Mouse (Mus musculus) myocyte (in vitro differentiated cells): ENCODE data around the gene Eif4e1b. TPM values are rescaled to one million over a fixed set of nuclear protein-coding genes. Genes with fewer than 3 reads are reported as not detected.

Source experiments
- H3K27me3 ChIP-seq: one replicate; pipeline ENCODE4 v1.6.1; 2011; ENCODE audit not compliant: control insufficient read depth, insufficient read depth, insufficient read length
- H3K36me3 ChIP-seq: one replicate; pipeline ENCODE4 v1.6.1; 2011; ENCODE audit not compliant: control insufficient read depth, insufficient read depth
- H3K4me2 ChIP-seq: one replicate; pipeline ENCODE4 v1.6.1; 2011; ENCODE audit warnings: low read depth, control low read depth
- H3K4me3 ChIP-seq: one replicate; pipeline ENCODE4 v1.5.1; 2011; ENCODE audit warnings: mild to moderate bottlenecking, control low read depth, moderate library complexity
- H3K79me2 ChIP-seq: one replicate; pipeline ENCODE4 v1.6.1; 2011; ENCODE audit not compliant: control insufficient read depth, insufficient read depth
- H3ac ChIP-seq: one replicate; pipeline ENCODE4 v1.6.1; 2011; ENCODE audit not compliant: control insufficient read depth, insufficient read length
- CEBPB ChIP-seq: IDR thresholded peaks from 2 replicates; pipeline ENCODE4 v1.6.1; 2011; ENCODE audit warnings: mild to moderate bottlenecking, moderate library complexity; ENCODE audit not compliant: poor library complexity, insufficient read depth, severe bottlenecking
- E2F4 ChIP-seq: IDR thresholded peaks from one replicate; pipeline ENCODE4 v1.6.1; 2011; ENCODE audit warnings: mild to moderate bottlenecking, control low read depth, moderate library complexity; ENCODE audit not compliant: insufficient read depth
- MAX ChIP-seq: IDR thresholded peaks from one replicate; pipeline ENCODE4 v1.6.1; 2011; ENCODE audit warnings: low read depth, mild to moderate bottlenecking, control low read depth
- MYOD1 ChIP-seq, 3 experiments: IDR thresholded peaks; one replicate each; pipeline ENCODE4 v1.6.1; 2011; ENCODE audit warnings: control low read depth in 2 of 3, low read depth in 2 of 3, mild to moderate bottlenecking in 2 of 3, moderate library complexity in 1 of 3; ENCODE audit not compliant: insufficient read length in 2 of 3, control insufficient read depth in 1 of 3
- MYOG ChIP-seq, 3 experiments: IDR thresholded peaks; one replicate each; pipeline ENCODE4 v1.6.1; 2011; ENCODE audit warnings: control low read depth in 2 of 3, low read depth in 2 of 3, mild to moderate bottlenecking in 2 of 3; ENCODE audit not compliant: insufficient read length in 2 of 3, control insufficient read depth in 1 of 3, insufficient read depth in 1 of 3
- POLR2A ChIP-seq: IDR thresholded peaks from one replicate; pipeline ENCODE4 v1.6.1; 2011; ENCODE audit warnings: low read depth, mild to moderate bottlenecking, control low read depth, moderate library complexity; ENCODE audit not compliant: insufficient read length
- POLR2AphosphoS2 ChIP-seq: IDR thresholded peaks from one replicate; pipeline ENCODE4 v1.6.1; 2011; ENCODE audit warnings: low read depth, control low read depth; ENCODE audit not compliant: insufficient read length
- REST ChIP-seq: IDR thresholded peaks from one replicate; pipeline ENCODE4 v1.6.1; 2011; ENCODE audit warnings: mild to moderate bottlenecking, control low read depth, moderate library complexity; ENCODE audit not compliant: insufficient read depth, insufficient read length
- SRF ChIP-seq: IDR thresholded peaks from one replicate; pipeline ENCODE4 v1.6.1; 2011; ENCODE audit warnings: low read depth; ENCODE audit not compliant: control insufficient read depth, insufficient read length
- TCF12 ChIP-seq: IDR thresholded peaks from one replicate; pipeline ENCODE4 v1.6.1; 2011; ENCODE audit warnings: mild to moderate bottlenecking, control low read depth; ENCODE audit not compliant: poor library complexity, insufficient read depth, severe bottlenecking
- TCF3 ChIP-seq: IDR thresholded peaks from one replicate; pipeline ENCODE4 v1.6.1; 2011; ENCODE audit warnings: low read depth, control low read depth; ENCODE audit not compliant: insufficient read length
- USF1 ChIP-seq: IDR thresholded peaks from one replicate; pipeline ENCODE4 v1.6.1; 2011; ENCODE audit warnings: low read depth, mild to moderate bottlenecking, control low read depth, moderate library complexity
- polyA plus RNA-seq: library from polyadenylated mRNA; unstranded; fragments of >200 nt; fragmentation: generic; extraction: Trizol; gene quantifications from one replicate; pipeline ENCODE4 v1.2.1, GENCODE M21; 2012; ENCODE audit warnings: missing spikeins

Gene Eif4e1b
- polyA plus RNA-seq, 1 experiment: not detected

DNA sequence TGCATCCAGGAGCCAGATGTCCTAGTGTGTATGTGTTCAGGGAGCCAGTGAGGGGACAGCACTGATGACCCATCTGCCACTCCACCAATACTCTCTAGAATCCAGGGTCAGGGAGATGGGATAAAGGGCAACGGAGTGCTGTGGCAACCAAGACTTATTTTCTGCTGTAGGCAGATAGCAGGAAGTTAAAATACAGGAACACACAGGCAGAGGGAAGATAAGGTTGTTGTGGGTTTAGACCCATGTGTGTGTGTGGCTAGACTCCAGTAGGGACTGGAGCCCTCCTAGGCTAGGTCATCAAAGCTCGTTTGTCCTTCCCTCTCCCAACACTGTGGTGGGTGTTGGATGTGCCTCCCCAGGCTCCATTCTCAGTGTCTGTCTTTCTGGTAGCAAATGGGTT lies 38.1 kb downstream of the Eif4e1b start:
- H3ac ChIP-seq: no peak overlapping the region
- H3K4me3 ChIP-seq: no peak overlapping the region
- no peaks in the 10 kb centered on the region for H3K36me3 ChIP-seq
- TF ChIP-seq TCF12: no peak
- TF ChIP-seq REST: no peak
- TF ChIP-seq E2F4: no peak
- no peak for TF ChIP-seq CEBPB
- TF ChIP-seq MYOD1 (IDR thresholded peaks at IDR 0.05; ENCODE audit: control insufficient read depth in 1 of 3, insufficient read length in 2 of 3, low read depth in 2 of 3): no peak
- TF ChIP-seq POLR2A: no peak
- no peak for TF ChIP-seq POLR2AphosphoS2
- TF ChIP-seq MYOG (IDR thresholded peaks at IDR 0.05; ENCODE audit: control insufficient read depth in 1 of 3, insufficient read depth in 1 of 3, insufficient read length in 2 of 3, low read depth in 2 of 3): no peak
- TF ChIP-seq USF1: no peak
- TF ChIP-seq TCF3: no peak
- no peak for TF ChIP-seq SRF
- no peak for TF ChIP-seq MAX
- no peaks in the 10 kb centered on the region for H3K27me3 ChIP-seq
- H3K4me2 ChIP-seq: no peak overlapping the region
- H3K79me2 ChIP-seq: no peaks in the 10 kb centered on the region

- H3ac ChIP-seq: no peak overlapping the region
- no peaks in the 10 kb centered on the region for H3K79me2 ChIP-seq
- H3K4me3 ChIP-seq: no peak overlapping the region
- TF ChIP-seq POLR2A (no peak), MYOG (IDR thresholded peaks at IDR 0.05; ENCODE audit: control insufficient read depth in 1 of 3, insufficient read depth in 1 of 3, insufficient read length in 2 of 3, low read depth in 2 of 3) (no peak), SRF (no peak), MYOD1 (IDR thresholded peaks at IDR 0.05; ENCODE audit: control insufficient read depth in 1 of 3, insufficient read length in 2 of 3, low read depth in 2 of 3) (no peak), REST (no peak), E2F4 (no peak), USF1 (no peak), TCF3 (no peak), CEBPB (no peak)
- no peaks in the 10 kb centered on the region for H3K36me3 ChIP-seq
- H3K27me3 ChIP-seq: no peaks in the 10 kb centered on the region
- peak overlapping the region; percentile 32 for H3K4me2 ChIP-seq
These were observed 40.5 kb downstream of the Eif4e1b start for GRCm38 (mm10) chr13:54824111-54824931.

- no peaks in the 10 kb centered on the region for H3K36me3 ChIP-seq
- no peak overlapping the region for H3K4me3 ChIP-seq
- no peak overlapping the region for H3ac ChIP-seq
- no peak overlapping the region for H3K4me2 ChIP-seq
- no peaks in the 10 kb centered on the region for H3K27me3 ChIP-seq
- H3K79me2 ChIP-seq: no peaks in the 10 kb centered on the region
- TF ChIP-seq CEBPB (no peak), MYOG (IDR thresholded peaks at IDR 0.05; ENCODE audit: control insufficient read depth in 1 of 3, insufficient read depth in 1 of 3, insufficient read length in 2 of 3, low read depth in 2 of 3) (no peak), TCF3 (no peak), REST (no peak), POLR2AphosphoS2 (no peak), MAX (no peak), TCF12 (no peak), POLR2A (no peak), E2F4 (no peak), USF1 (no peak), SRF (no peak), MYOD1 (IDR thresholded peaks at IDR 0.05; ENCODE audit: control insufficient read depth in 1 of 3, insufficient read length in 2 of 3, low read depth in 2 of 3) (no peak)
These were observed 44.2 kb downstream of the Eif4e1b start for GRCm38 (mm10) chr13:54827992-54828391.

DNA sequence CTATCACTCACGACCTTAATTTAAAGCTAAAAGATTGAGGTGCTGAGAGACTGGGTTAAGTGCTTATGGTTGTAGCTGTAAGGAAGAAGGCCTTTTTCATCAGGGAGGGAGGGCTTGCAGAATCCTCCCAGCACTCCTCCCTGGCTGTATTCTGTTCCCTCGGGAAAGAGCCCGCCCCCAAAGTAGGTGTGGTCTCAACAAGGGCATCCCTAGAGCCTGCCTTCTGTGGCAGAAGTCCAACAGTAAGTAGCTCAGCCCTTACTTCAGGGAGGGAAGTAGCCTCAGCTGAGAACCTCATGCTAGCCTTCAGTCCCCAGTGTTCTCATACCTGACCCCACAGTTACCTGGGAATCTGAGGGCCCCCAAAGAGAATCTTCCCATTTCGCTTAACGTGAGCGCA lies 44.7 kb downstream of the Eif4e1b start:
- no peak overlapping the region for H3K4me2 ChIP-seq
- H3K4me3 ChIP-seq: no peak overlapping the region
- H3K79me2 ChIP-seq: no peaks in the 10 kb centered on the region
- no peak overlapping the region for H3ac ChIP-seq
- no peaks in the 10 kb centered on the region for H3K27me3 ChIP-seq
- no peaks in the 10 kb centered on the region for H3K36me3 ChIP-seq
- TF ChIP-seq REST (no peak), TCF12 (no peak), CEBPB (no peak), USF1 (no peak), TCF3 (no peak), POLR2A (no peak), MYOD1 (IDR thresholded peaks at IDR 0.05; ENCODE audit: control insufficient read depth in 1 of 3, insufficient read length in 2 of 3, low read depth in 2 of 3) (no peak), E2F4 (no peak), POLR2AphosphoS2 (no peak), MAX (no peak), MYOG (IDR thresholded peaks at IDR 0.05; ENCODE audit: control insufficient read depth in 1 of 3, insufficient read depth in 1 of 3, insufficient read length in 2 of 3, low read depth in 2 of 3) (no peak)

- TF ChIP-seq MYOG (IDR thresholded peaks at IDR 0.05; ENCODE audit: control insufficient read depth in 1 of 3, insufficient read depth in 1 of 3, insufficient read length in 2 of 3, low read depth in 2 of 3) (no peak), MYOD1 (IDR thresholded peaks at IDR 0.05; ENCODE audit: control insufficient read depth in 1 of 3, insufficient read length in 2 of 3, low read depth in 2 of 3) (no peak), REST (no peak), CEBPB (no peak), USF1 (no peak), TCF3 (no peak), SRF (no peak), TCF12 (no peak), MAX (no peak), POLR2A (no peak), POLR2AphosphoS2 (no peak), E2F4 (no peak)
- Histone ChIP-seq H3K36me3 (no peaks in the 10 kb centered on the region), H3K4me3 (no peak overlapping the region), H3K79me2 (no peaks in the 10 kb centered on the region), H3ac (no peak overlapping the region), H3K4me2 (no peak overlapping the region), H3K27me3 (no peaks in the 10 kb centered on the region)
These were observed 45.7 kb downstream of the Eif4e1b start for GRCm38 (mm10) chr13:54829450-54829849.
